Mouse (Mus musculus) G1E (cell line): ENCODE results near the gene Art3. TPM values are rescaled to one million over a fixed set of nuclear protein-coding genes. Genes with fewer than 3 reads are reported as not detected.
A peak's percentile ranks its signal among the peaks of the same experiment; 100 is the strongest.

ENCODE experiments used
- ATAC-seq: 2 replicates; pipeline ENCODE4 v1.8.0; 2016; ENCODE audit warnings: mild to moderate bottlenecking; ENCODE audit not compliant: insufficient number of reproducible peaks, poor library complexity, low FRiP score, severe bottlenecking; ENCODE audit errors: extremely low read depth
- DNase-seq: peaks from one replicate; pipeline ENCODE4 v3.0.0; 2012; ENCODE audit warnings: low spot score
- H3K27me3 ChIP-seq: 2 replicates; pipeline ENCODE4 v1.6.1; 2012; ENCODE audit warnings: mild to moderate bottlenecking, low read length, inconsistent platforms; ENCODE audit not compliant: insufficient read depth
- H3K36me3 ChIP-seq: replicated peaks from 2 replicates; pipeline ENCODE3; 2012; ENCODE audit warnings: mild to moderate bottlenecking, inconsistent platforms
- H3K4me1 ChIP-seq: 2 replicates; pipeline ENCODE4 v1.6.1; 2012; ENCODE audit warnings: low read depth, low read length, inconsistent platforms, mixed read lengths; ENCODE audit not compliant: insufficient read depth
- H3K4me3 ChIP-seq: 2 replicates; pipeline ENCODE4 v1.5.1; 2012; ENCODE audit warnings: low read depth, mild to moderate bottlenecking, inconsistent platforms, low read length, moderate library complexity, mixed read lengths
- H3K9me3 ChIP-seq: replicated peaks from 2 replicates; pipeline ENCODE4 v1.6.1; 2012; ENCODE audit warnings: inconsistent platforms
- CTCF ChIP-seq: IDR thresholded peaks from 2 replicates; pipeline ENCODE4 v1.5.1; 2012; ENCODE audit warnings: low read depth, low read length, inconsistent platforms, mixed read lengths
- GATA1 ChIP-seq: IDR thresholded peaks from 2 replicates; pipeline ENCODE4 v1.6.1; 2012; ENCODE audit warnings: borderline replicate concordance, low read length, inconsistent platforms, mixed read lengths
- GATA2 ChIP-seq: IDR thresholded peaks from 2 replicates; pipeline ENCODE4 v1.6.1; 2012; ENCODE audit warnings: low read depth, low read length, inconsistent platforms, borderline replicate concordance
- POLR2AphosphoS5 ChIP-seq: IDR thresholded peaks from 2 replicates; pipeline ENCODE4 v1.6.1; 2012; ENCODE audit warnings: low read depth, low read length, inconsistent platforms; ENCODE audit not compliant: insufficient replicate concordance
- TAL1 ChIP-seq: conservative IDR thresholded peaks from 2 replicates; pipeline ENCODE4 v1.6.1; 2012; ENCODE audit warnings: low read depth, low read length, inconsistent platforms, mixed read lengths
- polyA plus RNA-seq: library from polyadenylated mRNA; stranded (reverse); fragments of >175 nt; gene quantifications from 2 replicates; pipeline ENCODE4 v1.2.3, GENCODE M21; 2012
- total RNA-seq, 2 experiments: library from RNA; stranded (forward) in 1 of 2; stranded (reverse) in 1 of 2; fragments of 200-1000 nt in 1 of 2; fragments of >200 nt in 1 of 2; fragmentation: Nextera tagmentation in 1 of 2; gene quantifications; 2 replicates each; pipeline ENCODE4 v1.2.3; 2014 to 2017

The Art3 gene
- total and polyA plus RNA-seq, 3 experiments, result 0.22 TPM; not detected in 2

DNA sequence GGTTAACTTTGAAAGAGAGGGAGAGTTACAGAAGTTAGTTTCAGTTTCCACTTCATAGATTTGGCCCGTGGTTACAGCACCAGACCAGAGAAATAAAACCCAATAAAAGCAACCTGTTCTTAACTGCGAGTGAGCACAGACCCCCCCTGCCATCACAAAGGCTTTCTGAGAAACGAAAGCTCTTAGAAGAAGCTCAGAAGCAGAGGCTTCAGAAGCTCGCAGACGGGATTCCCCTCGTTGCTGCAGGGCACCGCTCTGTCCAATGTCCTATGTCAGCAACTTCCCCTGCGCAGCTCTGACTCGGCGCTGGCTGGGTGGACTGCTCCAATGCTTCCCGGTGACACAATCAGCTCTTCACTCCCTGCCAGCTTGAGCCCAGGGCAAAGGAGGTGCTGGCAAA is 21.9 kb downstream of the Art3 start:
- peak; percentile 51 for ATAC-seq
- Histone ChIP-seq H3K4me1 (peaks cover 27% of the 10 kb centered on the region), H3K9me3 (no peaks in the 10 kb centered on the region), H3K27me3 (peaks cover 21% of the 10 kb centered on the region), H3K4me3 (peak overlapping the region; percentile 68), H3K36me3 (no peaks in the 10 kb centered on the region)
- no peak for TF ChIP-seq POLR2AphosphoS5
- DNase-seq, result peak; percentile 30

DNA sequence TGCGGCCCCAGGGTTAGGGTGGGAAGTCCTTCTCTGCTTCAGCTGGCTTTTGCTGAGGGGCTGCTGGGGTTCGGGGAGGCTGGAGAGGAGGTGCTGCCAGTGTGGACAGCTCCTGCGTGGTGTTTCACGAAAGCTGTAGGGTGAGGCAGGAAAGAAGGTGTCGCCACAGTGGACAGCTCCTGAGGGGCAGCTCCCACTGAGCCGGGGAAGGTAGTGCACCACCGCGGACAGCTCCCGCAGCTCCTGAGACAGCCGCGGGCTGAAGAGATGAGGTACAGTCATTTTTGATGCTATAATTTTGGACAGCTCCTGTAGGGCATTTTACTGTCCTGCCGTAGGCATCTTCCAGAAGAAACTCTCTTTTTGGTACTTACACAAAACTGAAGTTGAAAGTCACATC is 26.4 kb downstream of the Art3 start:
- H3K4me3 ChIP-seq, result no peak overlapping the region
- H3K27me3 ChIP-seq, result peaks cover 33% of the 10 kb centered on the region
- TF ChIP-seq CTCF, result no peak
- TF ChIP-seq POLR2AphosphoS5, result no peak
- no peak for TF ChIP-seq GATA1
- TF ChIP-seq GATA2, result no peak
- TF ChIP-seq TAL1, result no peak
- DNase-seq (peak; percentile 20), ATAC-seq (no peak)
- peaks cover 8% of the 10 kb centered on the region for H3K4me1 ChIP-seq
- no peaks in the 10 kb centered on the region for H3K9me3 ChIP-seq
- H3K36me3 ChIP-seq, result no peaks in the 10 kb centered on the region

DNA sequence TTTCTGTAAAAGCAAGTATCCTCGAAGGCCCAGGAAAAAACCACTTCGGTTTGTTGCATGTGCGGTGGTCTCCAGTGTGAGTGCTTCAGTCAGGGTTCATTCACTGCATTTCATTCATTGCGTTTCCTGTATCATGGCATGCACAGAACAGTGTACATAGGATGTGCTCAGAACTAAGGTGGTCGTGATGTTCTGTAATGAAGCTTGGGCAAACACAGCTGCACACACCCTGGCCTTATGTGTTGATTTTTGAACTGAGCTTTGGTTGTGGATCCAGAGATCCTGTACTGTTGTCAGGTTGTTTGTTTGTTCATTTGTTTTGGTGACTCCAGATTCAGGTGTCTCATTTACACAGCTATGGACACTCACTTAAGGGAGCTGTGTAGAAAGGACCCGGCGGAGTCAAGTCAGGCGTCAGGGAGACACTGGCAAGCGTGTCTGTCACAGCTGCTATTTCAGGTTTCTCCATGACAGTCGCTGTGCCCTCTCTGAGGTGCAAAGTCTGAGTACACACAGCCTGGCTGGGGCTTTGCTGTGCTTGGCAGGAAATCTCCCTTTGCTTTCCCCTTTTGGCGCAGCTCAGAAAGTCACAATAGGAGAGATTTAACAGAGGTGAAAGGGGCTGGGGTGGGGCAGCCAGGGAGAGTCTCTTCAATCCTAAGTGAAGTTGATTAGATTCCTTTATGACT is 27.3 kb downstream of the Art3 start:
- no peaks in the 10 kb centered on the region for H3K9me3 ChIP-seq
- no peak for TF ChIP-seq GATA1
- no peak for TF ChIP-seq TAL1
- no peak for TF ChIP-seq GATA2
- TF ChIP-seq CTCF, result no peak
- DNase-seq (no peak), ATAC-seq (no peak)
- H3K4me3 ChIP-seq, result no peak overlapping the region
- no peaks in the 10 kb centered on the region for H3K36me3 ChIP-seq
- H3K27me3 ChIP-seq, result peaks cover 34% of the 10 kb centered on the region
- peaks cover 1% of the 10 kb centered on the region; the same call in 1 of the 2 replicates for H3K4me1 ChIP-seq

DNA sequence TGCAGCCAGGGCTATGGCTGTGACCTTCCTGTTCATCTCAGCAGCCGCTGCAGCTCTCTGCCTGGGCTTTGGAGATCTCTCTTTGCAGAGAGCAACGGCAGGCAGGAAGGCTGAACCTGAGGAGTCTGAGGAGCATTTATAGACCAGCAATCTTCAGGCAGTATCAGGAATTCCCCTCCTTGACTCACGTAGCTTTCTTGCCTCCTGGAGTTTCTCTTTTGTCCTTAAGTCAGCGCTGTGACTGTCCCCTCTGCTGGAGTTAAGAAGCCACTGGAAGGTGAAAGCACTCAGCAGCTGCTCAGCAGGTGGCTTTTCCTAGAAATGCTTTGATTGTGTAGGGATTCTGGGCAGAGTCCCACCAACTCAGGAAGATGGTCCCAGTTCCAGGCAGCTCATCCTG is 31.6 kb downstream of the Art3 start:
- TF ChIP-seq GATA2, result no peak
- peaks cover 45% of the 10 kb centered on the region for H3K27me3 ChIP-seq
- no peaks in the 10 kb centered on the region for H3K9me3 ChIP-seq
- H3K36me3 ChIP-seq, result no peaks in the 10 kb centered on the region
- no peaks in the 10 kb centered on the region for H3K4me1 ChIP-seq
- no peak overlapping the region for H3K4me3 ChIP-seq
- ATAC-seq, result no peak
- no peak for DNase-seq

DNA sequence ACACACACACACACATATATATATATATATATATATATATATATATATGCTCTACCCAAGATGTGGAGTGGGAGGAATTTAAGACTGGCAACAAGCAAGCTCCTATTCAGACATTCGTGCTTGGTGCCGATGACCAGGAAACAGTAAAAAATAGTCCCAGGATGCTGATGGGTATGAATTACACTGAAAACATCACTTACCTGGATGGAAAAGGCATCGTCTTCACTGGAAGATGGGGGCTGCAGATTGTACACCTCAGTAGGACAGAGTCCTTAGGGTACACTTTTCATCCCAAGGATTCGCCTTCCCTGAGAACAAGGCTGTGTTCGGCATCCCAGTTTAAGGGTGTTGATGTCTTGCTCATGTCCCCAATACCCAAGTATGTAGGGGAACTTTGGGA is 32.4 kb downstream of the Art3 start:
- no peak for ATAC-seq
- DNase-seq, result no peak
- Histone ChIP-seq H3K4me3 (no peak overlapping the region), H3K27me3 (peaks cover 47% of the 10 kb centered on the region), H3K36me3 (no peaks in the 10 kb centered on the region), H3K4me1 (no peaks in the 10 kb centered on the region), H3K9me3 (no peaks in the 10 kb centered on the region)
- TF ChIP-seq POLR2AphosphoS5 (no peak), TAL1 (no peak), GATA1 (no peak), GATA2 (no peak), CTCF (no peak)

DNA sequence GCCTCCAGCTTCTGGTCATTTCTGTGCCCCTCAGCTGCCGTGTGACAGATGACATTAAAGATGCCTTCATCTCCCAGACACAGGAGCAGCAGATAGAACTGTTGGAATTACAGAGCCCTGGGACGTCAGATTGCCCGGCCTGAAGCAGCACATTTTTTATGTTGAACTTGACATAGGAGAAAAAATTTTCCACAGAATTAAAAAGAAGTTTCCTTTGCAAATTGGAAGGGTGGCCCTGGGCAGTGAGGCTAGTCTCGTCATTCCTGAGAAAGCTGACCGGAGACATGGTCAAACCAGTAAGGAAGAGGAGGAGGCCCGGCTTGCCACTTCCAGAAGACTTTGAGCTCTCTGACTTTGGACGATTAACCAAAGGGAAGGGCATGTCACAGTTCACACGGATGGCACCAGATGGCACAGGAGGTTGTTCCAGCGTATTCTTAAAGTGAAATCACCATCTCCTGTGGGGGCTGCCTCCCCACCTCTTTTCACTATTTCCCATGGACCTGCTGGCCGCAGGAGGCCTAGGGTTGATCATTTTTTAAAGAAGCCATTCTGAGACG is 33.6 kb downstream of the Art3 start:
- Histone ChIP-seq H3K36me3 (no peaks in the 10 kb centered on the region), H3K4me3 (no peak overlapping the region), H3K4me1 (no peaks in the 10 kb centered on the region), H3K9me3 (no peaks in the 10 kb centered on the region), H3K27me3 (peaks cover 53% of the 10 kb centered on the region)
- ATAC-seq (no peak), DNase-seq (no peak)
- TF ChIP-seq CTCF (no peak), TAL1 (no peak), GATA2 (no peak), GATA1 (no peak), POLR2AphosphoS5 (no peak)

DNA sequence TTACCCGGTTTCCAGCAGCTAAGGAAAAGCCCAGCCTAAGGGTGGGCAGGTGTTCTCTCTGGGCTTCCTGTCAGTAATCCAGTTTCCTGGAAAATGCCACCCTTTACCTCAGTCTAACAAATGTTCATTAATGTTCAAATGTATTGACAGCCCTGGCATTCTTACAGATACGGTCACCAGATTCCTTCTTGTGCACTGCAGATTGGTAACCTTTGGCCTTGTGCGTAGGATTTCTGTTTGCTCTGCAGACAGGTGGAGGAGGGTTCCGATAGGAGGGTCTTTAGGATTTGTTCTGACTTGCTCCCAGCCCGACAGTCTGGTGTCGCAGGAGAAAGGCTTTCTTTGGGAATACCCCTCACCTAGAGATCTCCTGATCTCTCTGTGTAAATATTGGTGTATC is 34.9 kb downstream of the Art3 start:
- DNase-seq (no peak), ATAC-seq (no peak)
- no peaks in the 10 kb centered on the region for H3K36me3 ChIP-seq
- H3K9me3 ChIP-seq, result no peaks in the 10 kb centered on the region
- peaks cover 56% of the 10 kb centered on the region for H3K27me3 ChIP-seq
- TF ChIP-seq TAL1 (no peak), GATA2 (no peak)
- no peaks in the 10 kb centered on the region for H3K4me1 ChIP-seq
- H3K4me3 ChIP-seq, result no peak overlapping the region
